Mouse (Mus musculus) retina, postnatal 1 day (tissue): ENCODE data around the gene Cd109.
A peak's percentile ranks its signal among the peaks of the same experiment; 100 is the strongest.

Experiments
- DNase-seq: peaks from one replicate; pipeline ENCODE4 v3.0.0-alpha.2; 2012

Cd109 gene

GRCm38 (mm10) chr9:78646008-78646777 lies 30.8 kb downstream of the Cd109 start:
- DNase-seq = peak; percentile 74

GRCm38 (mm10) chr9:78648641-78649040 lies 33.3 kb downstream of the Cd109 start:
- DNase-seq = peak; percentile 21

- no peak for DNase-seq
Measured at GRCm38 (mm10) chr9:78649398-78649797, 34.1 kb downstream of the Cd109 start.

GRCm38 (mm10) chr9:78657564-78657963 lies 42.2 kb downstream of the Cd109 start:
- no peak for DNase-seq

GRCm38 (mm10) chr9:78671446-78671985 lies 56.2 kb downstream of the Cd109 start:
- DNase-seq = no peak

GRCm38 (mm10) chr9:78700691-78701090 lies 85.3 kb downstream of the Cd109 start:
- DNase-seq = peak; percentile 66

GRCm38 (mm10) chr9:78702509-78703239 lies 87.3 kb downstream of the Cd109 start:
- no peak for DNase-seq

GRCm38 (mm10) chr9:78720888-78721798 lies 105.8 kb downstream of the Cd109 start:
- peak; percentile 2 for DNase-seq

- DNase-seq = no peak
Measured at GRCm38 (mm10) chr9:78731931-78732330, 116.6 kb downstream of the Cd109 start.

GRCm38 (mm10) chr9:78735519-78735918 lies 120.2 kb downstream of the Cd109 start:
- no peak for DNase-seq

- DNase-seq = no peak
Measured at GRCm38 (mm10) chr9:78742012-78742411, 126.7 kb downstream of the Cd109 start.

- no peak for DNase-seq
Measured at GRCm38 (mm10) chr9:78750246-78750645, 134.9 kb downstream of the Cd109 start.
